Mouse (Mus musculus): ENCODE data around the gene Vwa3a.

GRCm38 (mm10) chr7:120727581-120727980 lies 11.5 kb upstream of the Vwa3a start:
- TF ChIP-seq CTCF (IDR thresholded peaks at IDR 0.05; ENCODE audit: low read depth, low read length) = peak; percentile 46
- TF ChIP-seq POLR2A (IDR thresholded peaks at IDR 0.05; ENCODE audit: insufficient read depth, low read length) = no peak

Measured in ES-Bruce4 (cell line).